Mouse (Mus musculus) fibroblast of lung, adult 2 months (primary cell): ENCODE data around the gene Pja2.
"Not testable (repeated sequence)": the region's sequence is repeated elsewhere in the genome, so short reads cannot be mapped to it uniquely, and the experiment has no call there.

Experiments used
- DNase-seq: peaks from one replicate; pipeline ENCODE4 v3.0.0-alpha.2; 2011; ENCODE audit warnings: low read depth

Pja2 gene

DNA sequence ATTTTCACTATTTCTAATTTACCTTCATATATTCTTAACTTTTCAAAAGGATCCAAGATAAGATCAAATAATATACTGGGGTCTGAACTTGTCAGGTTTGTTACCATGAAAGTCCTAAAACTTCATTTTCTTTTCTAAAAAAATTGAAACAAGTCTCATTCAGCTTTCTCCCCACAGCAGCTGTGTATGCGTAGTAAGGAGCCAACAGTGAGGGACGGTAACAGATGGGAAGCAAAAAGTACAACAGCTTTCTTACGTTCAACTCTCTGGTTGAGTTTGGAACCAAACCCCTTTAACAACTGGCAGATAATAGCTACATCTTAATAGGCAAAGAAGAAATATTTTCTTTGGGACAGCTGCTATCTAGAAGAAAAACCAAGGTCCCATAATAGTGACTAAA, 50.3 kb downstream of the Pja2 start:
- DNase-seq, result not testable (repeated sequence)

DNA sequence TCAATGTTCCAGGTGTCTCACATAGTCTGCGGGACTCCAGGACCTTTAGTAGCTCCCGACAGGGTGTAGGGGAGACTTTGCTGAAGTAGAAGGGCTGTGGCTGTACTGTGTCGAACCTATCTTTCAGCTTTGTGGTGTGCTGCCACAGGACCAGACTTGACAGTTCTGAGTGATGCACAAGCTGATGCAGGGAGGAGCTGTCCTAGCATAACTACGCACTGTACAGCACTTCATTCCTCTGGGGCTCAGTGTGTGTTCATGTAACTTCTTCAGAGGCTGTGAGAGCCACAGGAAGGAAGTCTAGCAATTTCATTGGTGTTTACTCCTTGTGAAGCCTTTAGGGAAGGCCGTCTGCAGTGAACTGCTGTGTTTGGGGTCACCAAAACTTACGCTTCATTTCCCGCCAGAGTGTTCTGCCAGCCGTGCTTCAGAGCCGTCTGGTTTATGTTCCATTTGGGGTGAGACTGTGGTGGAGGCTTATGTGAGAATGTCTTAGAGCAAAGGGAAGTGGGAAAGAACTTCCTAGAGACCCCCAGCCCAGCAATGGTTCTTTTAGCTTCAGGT, 54.0 kb downstream of the Pja2 start:
- no peak for DNase-seq

DNA sequence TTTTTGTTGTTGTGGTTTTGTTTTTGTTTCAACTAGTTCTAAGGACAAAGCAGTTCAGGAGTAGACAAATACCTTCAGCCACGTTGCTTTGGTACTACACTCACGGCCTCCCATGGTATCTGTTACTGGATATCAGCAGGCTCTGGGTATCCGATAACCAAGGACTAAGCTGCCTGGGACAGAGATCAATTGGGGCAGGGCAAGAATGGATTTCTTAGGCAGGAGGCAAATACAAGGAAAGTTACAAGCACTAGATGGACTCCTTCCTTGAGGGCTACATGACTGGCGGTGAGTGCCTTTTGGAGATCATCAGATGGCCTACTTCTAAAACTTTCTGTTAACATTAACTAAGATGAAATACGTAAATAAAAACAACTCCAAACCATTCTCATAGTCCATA, 55.0 kb downstream of the Pja2 start:
- no peak for DNase-seq

DNA sequence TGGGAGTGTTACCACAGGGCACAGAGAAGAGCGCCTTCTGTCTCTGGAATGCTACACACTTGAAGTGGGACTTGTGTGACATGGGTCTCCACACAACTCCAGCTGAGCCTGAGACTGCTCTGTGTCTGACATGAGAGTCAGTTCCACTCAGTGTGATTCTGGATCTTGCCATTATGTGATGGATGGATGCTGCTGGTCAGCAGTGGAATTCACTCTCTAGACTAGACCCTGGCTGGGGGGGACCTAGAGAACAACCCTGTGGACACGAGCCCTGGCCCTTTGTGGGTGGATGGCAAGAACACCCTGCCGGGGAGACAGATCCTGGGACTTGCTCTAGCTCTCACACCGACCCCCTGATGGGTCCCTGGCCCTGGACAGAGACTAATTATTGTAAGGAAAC, 56.5 kb downstream of the Pja2 start:
- DNase-seq, result no peak

DNA sequence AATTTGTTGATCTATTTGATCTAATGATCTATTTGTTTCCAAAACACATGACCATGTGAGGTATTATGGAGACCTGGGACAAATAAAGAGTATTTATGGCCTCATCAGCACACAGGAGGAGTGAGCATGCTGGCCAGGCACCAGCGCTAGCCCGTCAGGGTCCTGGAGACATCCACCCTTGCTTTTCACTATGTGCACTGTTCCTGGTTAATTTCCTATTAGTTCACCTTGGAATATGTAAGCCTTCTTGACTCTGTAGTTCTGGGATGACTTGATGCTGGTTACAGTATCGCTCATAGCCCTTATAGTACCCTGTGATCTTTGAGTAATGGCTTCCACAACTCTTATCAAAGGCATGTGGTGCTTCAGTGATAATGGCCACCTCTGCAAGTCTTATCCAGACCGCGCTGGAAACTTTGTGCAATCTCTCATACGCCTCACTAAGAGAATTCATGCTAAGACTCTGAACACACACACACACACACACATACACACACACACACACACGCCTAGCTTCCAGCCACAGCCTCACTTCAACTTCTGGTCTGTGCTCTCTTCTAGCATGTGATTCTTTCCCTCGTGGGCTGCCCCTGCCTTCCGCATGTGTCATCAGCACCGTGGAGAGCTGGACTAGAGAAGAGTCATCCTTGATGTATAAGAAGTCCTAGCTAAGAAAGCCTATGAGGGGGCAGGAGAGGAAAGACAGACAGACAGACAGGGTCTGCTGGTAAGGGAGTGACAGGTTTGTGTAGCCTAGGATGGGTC, 57.2 kb downstream of the Pja2 start:
- no peak for DNase-seq

DNA sequence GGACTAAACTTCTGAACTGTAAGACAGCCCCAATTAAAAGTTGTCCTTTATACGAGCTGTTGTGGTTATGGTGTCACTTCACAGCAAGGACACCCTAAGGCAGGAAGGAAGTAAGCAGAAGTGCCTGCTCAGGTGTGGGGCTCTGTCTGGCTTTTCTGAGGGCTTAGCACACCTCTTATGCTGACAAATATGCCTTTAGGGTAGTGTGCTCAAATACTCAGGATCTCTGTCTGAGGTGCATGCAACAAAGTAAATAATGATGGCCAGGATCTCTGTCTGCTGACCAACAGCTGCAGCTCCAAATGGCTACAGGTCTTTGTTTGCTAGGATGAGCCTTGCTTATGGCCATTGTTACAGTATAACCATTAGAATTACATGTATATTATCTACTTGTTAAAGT, 71.1 kb downstream of the Pja2 start:
- DNase-seq, result no peak

DNA sequence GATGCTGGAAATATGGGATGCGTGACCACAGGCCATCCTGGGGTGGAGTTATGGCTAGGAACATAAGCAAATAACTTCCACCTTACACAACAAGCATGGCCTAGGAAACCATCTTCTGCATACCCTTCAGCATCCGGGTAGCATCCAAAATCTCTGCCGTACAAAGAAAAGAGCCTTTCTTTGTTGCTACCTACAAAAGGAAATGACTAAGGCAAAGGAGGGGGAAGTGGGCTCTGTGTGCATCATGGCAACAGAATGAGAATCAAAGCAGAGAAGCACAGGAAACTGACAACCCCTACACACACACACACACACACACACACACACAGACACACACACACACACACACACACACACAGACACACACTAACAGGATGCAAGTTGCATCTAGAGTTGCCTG, 83.5 kb downstream of the Pja2 start:
- DNase-seq, result no peak

DNA sequence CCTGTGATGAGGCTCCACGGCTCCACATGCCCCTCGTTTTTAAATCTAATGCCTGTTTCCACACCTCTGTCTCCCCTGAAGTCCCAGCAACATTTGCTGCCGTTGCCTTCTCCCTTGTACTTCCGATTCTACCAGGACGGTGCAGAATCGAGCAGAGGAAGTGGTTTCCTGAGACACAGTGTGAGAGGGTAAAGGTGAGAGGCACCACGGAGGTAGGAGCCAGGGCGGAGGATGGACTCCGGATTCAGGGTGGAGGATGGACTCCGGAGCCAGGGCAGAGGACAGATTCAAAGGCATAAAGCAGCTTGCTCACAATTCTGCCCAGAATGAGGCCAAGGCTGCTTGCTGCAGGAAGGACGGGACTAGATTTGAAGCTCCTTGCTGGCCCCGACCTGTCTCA, 88.8 kb downstream of the Pja2 start:
- DNase-seq, result no peak

DNA sequence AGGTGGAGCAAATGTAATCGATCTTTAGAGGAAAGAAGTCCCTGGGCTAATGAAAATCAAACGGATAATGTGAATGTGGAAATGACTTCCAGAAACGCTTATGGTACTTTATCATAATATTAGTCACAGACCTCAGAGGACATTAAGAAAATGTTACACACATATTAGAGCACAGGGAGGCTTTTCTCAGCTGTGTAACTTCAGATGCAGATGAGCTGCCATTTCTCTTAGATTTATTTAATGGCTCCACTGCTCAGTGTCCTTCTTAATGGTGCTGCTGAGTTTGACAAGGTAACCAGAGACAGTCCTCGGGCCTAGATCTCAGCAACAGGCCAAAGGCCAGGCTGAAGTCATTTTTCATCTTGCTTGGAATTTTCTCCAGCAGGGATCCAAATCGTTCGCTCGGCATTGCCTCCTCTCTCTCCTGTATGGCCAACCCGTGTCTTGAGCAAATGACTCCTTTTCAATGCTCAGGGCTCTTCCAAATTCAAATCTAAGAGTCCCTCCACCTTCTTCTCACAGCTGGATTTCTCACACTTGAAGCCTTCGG, 89.3 kb downstream of the Pja2 start:
- DNase-seq, result no peak

DNA sequence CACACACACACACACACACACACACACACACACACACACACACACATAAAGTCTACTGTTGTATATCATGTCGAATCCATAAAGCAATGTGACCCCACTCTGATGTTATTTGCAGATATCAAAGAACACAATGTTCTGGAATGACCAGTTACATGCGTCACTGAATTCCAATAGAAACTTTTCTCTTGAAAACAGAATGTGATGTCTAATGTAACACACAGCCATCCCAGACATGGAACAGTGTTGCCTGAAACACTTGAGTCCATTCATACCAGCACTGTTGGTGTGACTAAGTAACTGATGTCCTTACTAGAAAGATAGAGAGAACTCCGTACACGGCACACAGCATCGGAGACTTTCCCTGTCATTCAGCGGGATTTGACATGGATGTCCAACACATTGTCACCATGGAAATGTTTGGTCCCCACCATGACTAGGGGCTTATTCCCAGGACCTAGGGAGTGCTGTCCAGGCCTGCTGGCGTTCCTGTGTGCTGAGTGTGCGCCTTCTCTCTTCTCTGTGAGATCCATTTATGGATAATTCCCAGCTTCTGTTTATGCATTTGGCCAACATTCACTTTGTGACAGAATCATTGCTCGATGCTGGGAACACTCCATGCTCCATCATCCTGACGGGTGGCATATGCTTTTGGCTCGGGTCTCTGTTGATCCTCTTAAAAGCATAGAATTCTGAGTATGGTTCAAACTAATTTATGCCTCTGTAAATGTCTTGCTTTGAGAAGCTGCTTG, 90.0 kb downstream of the Pja2 start:
- peak; percentile 8 for DNase-seq

DNA sequence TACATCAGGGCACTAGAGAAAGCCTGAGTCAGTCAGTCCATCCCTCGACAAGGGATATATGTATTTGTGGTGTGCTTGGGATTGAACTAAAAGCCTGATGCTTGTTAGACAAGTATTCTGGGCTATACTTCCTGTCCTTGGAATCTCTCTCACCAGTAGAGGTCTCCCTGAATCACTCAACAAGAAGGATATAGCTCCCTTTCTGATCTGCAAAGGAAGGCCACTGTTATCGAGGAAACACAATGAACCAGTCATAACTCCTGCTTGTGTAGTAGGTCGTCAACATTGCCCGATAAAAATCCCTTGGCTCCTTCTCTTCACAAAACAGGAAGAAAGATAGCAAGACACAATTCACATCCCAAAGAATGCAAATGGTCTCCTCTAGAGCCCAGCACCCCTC, 99.6 kb downstream of the Pja2 start:
- DNase-seq, result no peak

DNA sequence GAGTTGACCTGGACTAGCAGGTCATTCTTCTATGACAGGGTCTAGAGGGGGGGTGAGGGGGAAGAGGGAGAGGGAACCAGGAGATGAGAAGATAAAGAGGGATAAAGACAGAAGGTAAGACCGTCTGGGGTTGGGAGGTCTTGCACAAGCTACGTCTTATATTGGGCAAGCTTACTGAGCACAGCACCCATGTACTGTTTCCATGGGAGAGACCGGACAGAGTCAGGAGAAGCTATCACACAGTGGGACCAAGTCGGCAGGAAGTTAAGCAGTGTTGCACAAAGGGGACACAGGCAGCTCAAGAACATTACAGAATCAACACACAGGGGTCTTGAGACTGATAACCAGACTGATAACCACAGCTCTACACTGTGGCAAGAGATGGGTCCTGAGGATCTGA, 100.1 kb downstream of the Pja2 start:
- not testable (repeated sequence) for DNase-seq

DNA sequence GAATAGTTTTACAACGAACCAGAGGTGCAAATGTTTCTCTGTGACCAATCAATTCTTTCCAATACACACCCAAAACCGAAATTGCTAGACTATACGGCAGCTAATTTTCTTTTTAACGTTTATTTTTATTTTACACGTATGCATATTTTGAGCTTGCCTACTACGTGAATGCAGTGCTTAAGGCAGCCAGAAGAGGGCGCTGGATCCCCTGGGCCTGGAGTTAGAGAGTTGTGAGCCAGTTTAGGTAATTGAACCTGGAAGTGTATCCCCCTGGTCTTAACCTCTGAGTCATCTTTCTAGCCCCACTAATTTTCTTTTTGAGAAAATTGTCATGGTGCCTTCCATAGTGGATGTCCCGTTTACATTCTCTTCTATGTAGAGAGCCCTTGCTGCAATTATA, 100.5 kb downstream of the Pja2 start:
- no peak for DNase-seq
